Mouse (Mus musculus) erythroid progenitor cell, adult 5-6 weeks (primary cell): ENCODE data around the gene Adgrl1. TPM values are rescaled to one million over a fixed set of nuclear protein-coding genes. Genes with fewer than 3 reads are reported as not detected.

ENCODE experiments used
- ATAC-seq: replicated peaks from 2 replicates; pipeline ENCODE4 v1.8.0; 2016; ENCODE audit warnings: moderate number of reproducible peaks, mild to moderate bottlenecking, moderate TSS enrichment, inconsistent platforms; ENCODE audit not compliant: poor library complexity, low FRiP score, severe bottlenecking
- total RNA-seq, 2 experiments: library from RNA; stranded (forward) in 1 of 2; stranded (reverse) in 1 of 2; fragments of 150-400 nt in 1 of 2; fragments of 186-747, 209-891 nt in 1 of 2; gene quantifications; 2 replicates each; pipeline versions ENCODE4 v1.2.3 to v1.2.4; 2015 to 2017; ENCODE audit warnings: low replicate concordance in 2 of 2

The Adgrl1 gene
- total RNA-seq, 2 experiments from 2014 or later: 0.30 to 0.84 TPM

GRCm38 (mm10) chr8:83942446-83942845 is 42.5 kb downstream of the Adgrl1 start:
- ATAC-seq: no peak

GRCm38 (mm10) chr8:83945540-83945939 is 45.6 kb downstream of the Adgrl1 start:
- ATAC-seq: no peak

GRCm38 (mm10) chr8:83954749-83955105 is 54.8 kb downstream of the Adgrl1 start:
- ATAC-seq: no peak

GRCm38 (mm10) chr8:83955106-83955957 is 55.4 kb downstream of the Adgrl1 start, which contains the start of the genes Gm10644 and Asf1b:
Gene Gm10644 (minus strand): TSS chr8:83955205.
Gene Asf1b (plus strand): TSS chr8:83955507.
- peak; percentile 90 for ATAC-seq

DNA sequence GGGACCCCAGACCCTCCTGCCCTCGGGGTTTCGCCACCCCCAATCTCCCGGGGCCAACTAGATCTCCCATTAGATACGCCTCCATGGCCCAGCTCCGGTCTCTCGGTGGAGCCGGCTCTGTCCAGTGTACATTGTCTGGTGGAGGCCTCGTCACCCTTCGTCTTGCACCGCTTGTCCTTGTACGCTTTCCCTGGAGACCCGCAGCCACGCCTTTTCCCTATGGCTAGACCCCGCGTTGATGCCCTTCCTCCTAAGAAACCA is 56.0 kb downstream of the Adgrl1 start:
- ATAC-seq: no peak; the same call in 1 of the 2 replicates

DNA sequence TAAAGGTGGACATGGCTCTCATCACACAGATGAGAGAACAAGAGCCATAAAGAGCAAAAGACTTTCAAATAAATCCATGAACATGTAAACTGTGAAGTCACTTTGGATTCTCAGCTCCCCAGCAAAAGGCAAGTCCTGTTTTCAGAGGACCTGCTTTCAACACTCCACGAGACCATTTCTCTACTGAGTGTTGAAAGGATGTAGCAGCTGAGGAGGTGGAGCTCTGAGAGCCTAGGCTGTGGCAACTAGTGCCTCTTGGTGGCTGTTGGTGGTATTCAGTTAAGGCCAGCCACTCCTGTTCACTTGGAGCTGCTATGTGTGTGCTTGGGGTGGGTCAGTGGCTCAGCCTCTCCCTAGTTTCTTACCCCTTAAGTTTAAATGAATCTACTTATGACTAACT is 56.9 kb downstream of the Adgrl1 start:
- peak; percentile 63 for ATAC-seq

DNA sequence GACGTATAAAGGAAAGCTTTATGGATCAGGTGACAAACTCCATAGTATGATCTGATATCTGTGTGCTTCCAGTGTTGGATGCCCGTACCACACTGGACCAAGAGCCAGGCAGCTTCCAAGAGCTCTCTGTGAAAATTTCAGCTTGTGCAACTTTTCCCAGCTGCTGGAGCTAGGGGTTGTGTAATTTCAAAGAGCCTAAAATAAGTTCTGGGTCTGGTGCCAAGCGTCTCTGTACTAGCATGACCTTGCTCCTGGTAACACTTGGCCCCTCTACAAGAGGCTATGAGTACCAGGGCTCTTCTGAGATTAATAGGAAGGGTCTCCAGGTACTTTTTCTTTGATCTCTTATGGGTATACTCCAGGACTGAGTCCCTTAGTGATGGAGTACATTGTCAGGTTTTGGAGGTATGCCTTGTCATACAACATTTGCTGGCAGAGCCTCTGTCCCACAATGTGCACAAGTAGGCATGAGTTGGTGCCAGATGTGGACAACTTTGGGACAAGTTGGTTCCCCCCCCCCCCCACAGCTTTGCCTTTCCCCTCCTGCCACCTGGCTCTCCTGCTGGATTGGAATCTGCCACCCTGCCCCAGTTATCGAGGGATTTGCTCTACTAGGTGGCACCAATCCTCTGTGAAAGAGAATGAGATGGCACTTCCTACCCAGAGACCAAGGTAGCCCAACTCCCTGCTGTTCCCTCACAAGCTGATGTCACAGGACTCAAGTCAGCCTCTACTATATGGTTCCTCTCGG is 64.3 kb downstream of the Adgrl1 start:
- ATAC-seq: no peak

DNA sequence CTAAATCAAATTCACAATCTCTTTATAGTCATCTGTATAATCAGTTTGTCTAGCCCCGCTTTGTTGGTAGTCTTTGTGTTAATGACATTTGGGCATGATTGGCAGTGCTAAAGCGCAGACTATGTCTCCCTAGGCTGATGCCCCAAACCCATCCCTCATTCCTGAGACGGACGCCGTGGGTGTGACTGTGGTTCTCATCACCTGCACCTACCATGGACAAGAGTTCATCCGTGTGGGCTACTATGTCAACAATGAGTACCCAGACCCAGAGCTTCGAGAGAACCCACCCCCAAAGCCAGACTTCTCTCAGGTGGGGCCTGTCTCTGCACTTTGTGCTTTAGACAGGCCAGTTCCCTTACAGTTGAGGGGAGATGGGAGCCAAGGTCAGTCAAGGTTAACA is 67.8 kb downstream of the Adgrl1 start:
- ATAC-seq: no peak

DNA sequence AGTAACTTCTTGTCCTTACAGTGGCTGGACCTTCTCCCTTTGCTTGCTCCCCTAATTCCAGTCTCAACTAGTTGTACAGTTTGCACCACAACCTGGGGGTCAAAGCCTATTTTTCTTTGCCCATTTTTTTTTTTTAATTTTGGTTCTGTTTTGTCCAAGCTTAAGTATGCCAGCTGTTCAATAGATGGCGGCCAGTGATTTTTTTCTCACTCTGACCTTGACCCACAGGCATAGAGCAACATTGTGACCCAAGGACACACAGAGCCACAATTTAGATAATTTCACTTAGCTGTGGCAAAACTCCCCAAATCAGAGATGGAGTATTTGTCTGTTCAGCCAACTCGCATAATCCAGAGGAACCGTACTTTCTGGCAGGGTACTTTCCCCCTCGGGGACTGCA is 71.2 kb downstream of the Adgrl1 start:
- no peak for ATAC-seq

- ATAC-seq: no peak
Observed at GRCm38 (mm10) chr8:83971661-83972060, 71.8 kb downstream of the Adgrl1 start.

- peak; percentile 97 for ATAC-seq
Observed at GRCm38 (mm10) chr8:83972150-83973120, 72.5 kb downstream of the Adgrl1 start, which contains the start of gene Prkaca. Gene Prkaca (plus strand): TSS chr8:83972993.

DNA sequence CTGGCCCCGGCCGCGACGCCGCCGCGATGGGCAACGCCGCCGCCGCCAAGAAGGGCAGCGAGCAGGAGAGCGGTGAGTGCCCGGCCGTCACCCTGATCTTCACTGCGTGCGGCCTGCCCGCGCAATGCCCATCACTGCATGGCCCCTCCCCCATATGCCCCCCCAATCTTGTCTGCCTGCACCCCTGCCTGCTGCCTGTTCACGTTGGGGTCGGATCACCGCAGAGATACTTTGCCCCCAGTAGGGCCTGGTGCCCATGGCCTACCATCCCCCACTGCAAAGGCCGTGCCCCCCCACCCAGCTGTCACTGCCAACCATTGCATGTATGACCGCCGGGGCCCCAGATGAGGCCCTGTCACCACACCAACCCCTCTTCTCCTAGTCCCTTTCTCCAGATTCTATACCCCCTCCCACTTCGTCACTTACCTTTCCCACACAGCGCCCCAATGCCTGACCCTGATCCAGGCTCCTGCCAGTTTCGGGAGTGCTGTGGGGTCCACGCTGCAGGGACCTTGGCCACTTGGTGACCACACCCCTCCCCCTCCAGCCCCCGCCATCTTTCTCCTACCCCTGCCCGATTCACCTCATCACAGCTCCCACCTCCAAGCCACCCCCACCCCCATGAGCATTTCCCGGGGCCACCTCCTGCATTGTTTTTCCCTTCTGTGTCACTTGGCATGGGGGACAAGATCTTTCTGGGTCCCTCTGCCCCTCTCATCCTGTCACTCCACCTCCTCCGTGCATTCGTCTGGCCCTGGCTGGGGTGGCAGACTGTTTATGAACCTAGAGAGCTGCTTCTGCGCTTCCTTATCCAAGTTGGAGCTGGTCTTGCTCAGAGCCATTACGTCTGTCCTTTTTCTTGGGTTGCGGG is 73.5 kb downstream of the Adgrl1 start:
- ATAC-seq: peak; percentile 1; the same call in 1 of the 2 replicates

DNA sequence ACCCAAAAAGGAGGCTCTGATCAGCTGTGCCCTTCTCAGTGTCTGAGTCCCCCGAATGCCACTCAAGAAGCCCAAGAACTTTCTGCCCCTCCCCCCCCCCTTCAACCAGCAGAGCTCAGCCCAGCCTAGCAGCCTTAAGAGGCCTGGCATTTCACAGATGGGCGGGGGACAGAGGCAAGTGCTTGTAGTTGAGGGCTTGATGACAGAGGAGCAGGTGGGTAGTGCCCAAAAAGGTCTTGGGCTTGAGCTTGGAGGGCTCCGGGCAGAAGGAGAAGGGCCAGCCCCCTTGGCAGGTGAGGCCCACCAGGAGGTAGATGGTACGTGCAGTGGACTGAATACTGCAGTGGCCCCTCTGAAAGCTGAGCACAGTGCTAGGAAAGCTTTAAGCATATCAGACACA is 74.6 kb downstream of the Adgrl1 start:
- ATAC-seq: no peak

DNA sequence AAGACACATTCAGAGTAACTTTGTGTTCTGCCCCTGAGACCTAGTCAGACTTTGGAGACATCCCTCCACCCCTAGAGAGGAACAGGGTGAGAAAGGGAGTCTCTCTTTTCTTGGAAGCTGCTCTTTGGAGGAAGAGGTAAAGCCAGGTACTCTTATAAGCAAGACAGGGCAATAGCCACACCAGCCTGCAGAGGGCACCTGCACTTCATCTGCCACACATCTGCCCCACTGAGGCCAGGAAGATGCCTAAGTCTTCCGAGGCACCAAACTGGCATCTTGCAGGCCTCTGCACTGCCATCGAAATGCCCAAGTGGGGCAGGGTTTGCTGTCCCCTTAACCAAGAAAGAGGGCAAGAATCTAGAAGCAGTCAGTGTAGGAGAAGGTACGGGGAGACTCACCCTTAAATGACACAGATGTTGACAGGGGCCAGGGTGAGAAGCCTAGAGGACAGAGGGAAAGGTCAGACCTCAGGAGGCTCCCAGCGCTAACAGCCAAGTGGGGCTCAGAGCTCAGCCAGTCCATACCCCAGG is 76.3 kb downstream of the Adgrl1 start:
- ATAC-seq: no peak

- no peak for ATAC-seq
Observed at GRCm38 (mm10) chr8:83976779-83977350, 77.0 kb downstream of the Adgrl1 start.

- no peak for ATAC-seq
Observed at GRCm38 (mm10) chr8:83977646-83978045, 77.7 kb downstream of the Adgrl1 start.

DNA sequence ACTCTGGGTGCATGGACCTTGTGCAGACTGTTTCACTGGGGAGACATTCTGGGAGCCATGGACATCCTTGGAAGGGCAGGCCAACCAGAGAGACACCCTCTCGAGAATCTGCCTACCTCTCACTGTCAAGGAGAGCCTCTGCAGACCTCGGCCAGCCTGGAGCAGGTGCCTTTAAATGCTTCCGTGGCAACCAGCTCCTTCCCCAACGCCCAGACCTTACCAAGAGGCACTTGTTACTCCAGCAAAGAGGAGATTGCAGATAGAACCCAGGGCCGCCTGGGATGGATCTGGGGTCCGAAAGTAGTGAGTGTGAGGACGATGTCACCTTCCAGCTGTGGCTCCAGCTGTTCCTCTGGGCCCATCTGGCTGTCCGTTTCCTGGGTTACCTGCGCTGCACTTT is 78.3 kb downstream of the Adgrl1 start:
- ATAC-seq: no peak

DNA sequence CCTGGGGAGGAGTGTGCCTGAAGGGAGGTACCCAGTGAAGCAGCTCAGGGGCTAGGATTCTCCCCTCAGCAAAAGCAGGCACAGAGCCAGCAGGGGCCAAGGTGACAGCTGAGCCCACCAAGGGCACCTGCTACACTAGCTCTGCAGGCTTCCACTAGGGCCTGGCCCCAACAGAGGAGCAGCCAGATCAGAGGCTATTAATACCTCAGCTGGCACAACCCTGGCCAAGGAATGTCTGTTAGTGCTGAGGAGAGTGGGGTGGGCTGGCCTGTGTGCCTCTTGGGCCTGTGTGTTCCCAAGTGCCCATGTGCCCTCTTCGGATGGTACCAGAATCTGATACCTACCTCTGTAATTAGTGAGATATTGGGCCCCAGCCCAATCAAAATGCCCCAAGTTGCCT is 80.3 kb downstream of the Adgrl1 start:
- no peak for ATAC-seq

GRCm38 (mm10) chr8:83980845-83981244 is 80.9 kb downstream of the Adgrl1 start:
- ATAC-seq: no peak
